Mouse (Mus musculus) left cerebral cortex, adult 6 months (tissue): ENCODE measurements around the gene Aldh6a1. TPM values are rescaled to one million over a fixed set of nuclear protein-coding genes. Genes with fewer than 3 reads are reported as not detected.

Source experiments
- long read RNA-seq, 2 experiments: library from polyadenylated mRNA; unstranded; transcript quantifications; one replicate each; pipeline ENCODE4 v2.0.0; 2019 to 2020
- polyA plus RNA-seq: library from polyadenylated mRNA; unstranded; fragments of <200 nt; fragmentation: Nextera tagmentation; gene quantifications from 2 replicates; pipeline ENCODE4 v1.2.3, GENCODE M21; 2021

Aldh6a1 gene
- 43.8 and 56.6 TPM in 2 replicates for polyA plus RNA-seq
- long read RNA-seq, experiment 1, transcript Aldh6a1-201 (12 exons, 3,399 nt) = major isoform, 329 of 411 reads
- long read RNA-seq, experiment 1, partial matches to known transcripts = 36 of 411 reads
- long read RNA-seq, experiment 1, other reads (novel, unspliced or antisense) = 44 of 411 reads
- long read RNA-seq, experiment 2, transcript Aldh6a1-201 (12 exons, 3,399 nt) = major isoform, 40 of 70 reads
- long read RNA-seq, experiment 2, partial matches to known transcripts = 11 of 70 reads
- long read RNA-seq, experiment 2, other reads (novel, unspliced or antisense) = 19 of 70 reads

GRCm38 (mm10) chr12:84450718-84451646 lies at the start of gene Aldh6a1, which contains the start of gene Lin52:
Aldh6a1 (minus strand) TSS chr12:84451004.
Lin52 (plus strand) TSS chr12:84451422.

GRCm38 (mm10) chr12:84416834-84417604 lies 33.8 kb downstream of the Aldh6a1 start, which contains the start of gene Rnf113a2:
Rnf113a2 (plus strand) TSS chr12:84417196.

GRCm38 (mm10) chr12:84408819-84409507 lies 41.8 kb downstream of the Aldh6a1 start, which contains the start of the genes Entpd5 and Bbof1:
Entpd5 (minus strand) TSS chr12:84409029.
Bbof1 (plus strand) TSS chr12:84409071.

Other genes with a start within 250 kb of the Aldh6a1 start
- gene Elmsan1, start 232.1 kb downstream of the Aldh6a1 start, polyA plus RNA-seq = 3.3 and 6.3 TPM in 2 replicates
- 24.5 and 31.6 TPM in 2 replicates for gene Ptgr2, start 165.8 kb downstream of the Aldh6a1 start, polyA plus RNA-seq
- 16.7 and 22.7 TPM in 2 replicates for gene Zfp410, start 134.2 kb downstream of the Aldh6a1 start, polyA plus RNA-seq
- 19.7 and 26.8 TPM in 2 replicates for gene Coq6, start 89.3 kb downstream of the Aldh6a1 start, polyA plus RNA-seq
- 5.5 and 6.8 TPM in 2 replicates for gene Fam161b, start 89.2 kb downstream of the Aldh6a1 start, polyA plus RNA-seq
- gene Entpd5, start 42.0 kb downstream of the Aldh6a1 start, polyA plus RNA-seq = 13.2 and 15.6 TPM in 2 replicates
- 0.98 and 1.1 TPM in 2 replicates for gene Bbof1, start 41.9 kb downstream of the Aldh6a1 start, polyA plus RNA-seq
- gene Rnf113a2, start 33.8 kb downstream of the Aldh6a1 start, polyA plus RNA-seq = 15.9 and 17.6 TPM in 2 replicates
- 35.1 and 41.5 TPM in 2 replicates for gene Lin52, start 418 bp upstream of the Aldh6a1 start, polyA plus RNA-seq
- gene Vsx2, start 118.8 kb upstream of the Aldh6a1 start, polyA plus RNA-seq = 0.06 TPM in 1 of 2 replicates, not detected in the other
- gene Abcd4, start 166.4 kb upstream of the Aldh6a1 start, polyA plus RNA-seq = 8.5 and 10.3 TPM in 2 replicates
- not detected in 2 replicates for gene Vrtn, start 190.0 kb upstream of the Aldh6a1 start, polyA plus RNA-seq
- gene Syndig1l, start 247.8 kb upstream of the Aldh6a1 start, polyA plus RNA-seq = 5.7 and 28.1 TPM in 2 replicates